Mouse (Mus musculus) G1E (cell line): ENCODE results near the gene Tnc. TPM values are rescaled to one million over a fixed set of nuclear protein-coding genes. Genes with fewer than 3 reads are reported as not detected.

Experiments
- ATAC-seq: 2 replicates; pipeline ENCODE4 v1.8.0; 2016; ENCODE audit warnings: mild to moderate bottlenecking; ENCODE audit not compliant: insufficient number of reproducible peaks, poor library complexity, low FRiP score, severe bottlenecking; ENCODE audit errors: extremely low read depth
- DNase-seq: peaks from one replicate; pipeline ENCODE4 v3.0.0; 2012; ENCODE audit warnings: low spot score
- H3K27me3 ChIP-seq: 2 replicates; pipeline ENCODE4 v1.6.1; 2012; ENCODE audit warnings: mild to moderate bottlenecking, low read length, inconsistent platforms; ENCODE audit not compliant: insufficient read depth
- H3K36me3 ChIP-seq: replicated peaks from 2 replicates; pipeline ENCODE3; 2012; ENCODE audit warnings: mild to moderate bottlenecking, inconsistent platforms
- H3K4me1 ChIP-seq: 2 replicates; pipeline ENCODE4 v1.6.1; 2012; ENCODE audit warnings: low read depth, low read length, inconsistent platforms, mixed read lengths; ENCODE audit not compliant: insufficient read depth
- H3K4me3 ChIP-seq: 2 replicates; pipeline ENCODE4 v1.5.1; 2012; ENCODE audit warnings: low read depth, mild to moderate bottlenecking, inconsistent platforms, low read length, moderate library complexity, mixed read lengths
- H3K9me3 ChIP-seq: replicated peaks from 2 replicates; pipeline ENCODE4 v1.6.1; 2012; ENCODE audit warnings: inconsistent platforms
- CTCF ChIP-seq: IDR thresholded peaks from 2 replicates; pipeline ENCODE4 v1.5.1; 2012; ENCODE audit warnings: low read depth, low read length, inconsistent platforms, mixed read lengths
- GATA1 ChIP-seq: IDR thresholded peaks from 2 replicates; pipeline ENCODE4 v1.6.1; 2012; ENCODE audit warnings: borderline replicate concordance, low read length, inconsistent platforms, mixed read lengths
- GATA2 ChIP-seq: IDR thresholded peaks from 2 replicates; pipeline ENCODE4 v1.6.1; 2012; ENCODE audit warnings: low read depth, low read length, inconsistent platforms, borderline replicate concordance
- POLR2AphosphoS5 ChIP-seq: IDR thresholded peaks from 2 replicates; pipeline ENCODE4 v1.6.1; 2012; ENCODE audit warnings: low read depth, low read length, inconsistent platforms; ENCODE audit not compliant: insufficient replicate concordance
- TAL1 ChIP-seq: conservative IDR thresholded peaks from 2 replicates; pipeline ENCODE4 v1.6.1; 2012; ENCODE audit warnings: low read depth, low read length, inconsistent platforms, mixed read lengths
- polyA plus RNA-seq: library from polyadenylated mRNA; stranded (reverse); fragments of >175 nt; gene quantifications from 2 replicates; pipeline ENCODE4 v1.2.3, GENCODE M21; 2012
- total RNA-seq, 2 experiments: library from RNA; stranded (forward) in 1 of 2; stranded (reverse) in 1 of 2; fragments of 200-1000 nt in 1 of 2; fragments of >200 nt in 1 of 2; fragmentation: Nextera tagmentation in 1 of 2; gene quantifications; 2 replicates each; pipeline ENCODE4 v1.2.3; 2014 to 2017

Gene Tnc
- total RNA-seq (2014; fragmentation: Nextera tagmentation) (not detected in 2 replicates), total RNA-seq (2017) (0.06 and 0.16 TPM in 2 replicates), polyA plus RNA-seq (not detected in 2 replicates)

- Histone ChIP-seq H3K36me3 (no peaks in the 10 kb centered on the region), H3K9me3 (peaks cover 39% of the 10 kb centered on the region), H3K4me3 (no peak within 1 kb of the TSS), H3K27me3 (no peaks in the 10 kb centered on the region), H3K4me1 (no peaks in the 10 kb centered on the region)
- ATAC-seq: no peak
- DNase-seq: no peak
- TF ChIP-seq GATA2: no peak
- TF ChIP-seq GATA1: no peak
- no peak for TF ChIP-seq POLR2AphosphoS5
These were observed at the start of gene Tnc for GRCm38 (mm10) chr4:64046831-64047493. Gene Tnc (minus strand): TSS chr4:64047015.

- TF ChIP-seq POLR2AphosphoS5 (no peak), TAL1 (no peak), GATA2 (no peak), CTCF (no peak), GATA1 (no peak)
- Histone ChIP-seq H3K4me3 (no peak overlapping the region), H3K4me1 (no peaks in the 10 kb centered on the region), H3K36me3 (no peaks in the 10 kb centered on the region), H3K9me3 (peaks cover 6% of the 10 kb centered on the region; the same call in 1 of the 2 replicates), H3K27me3 (no peaks in the 10 kb centered on the region)
- ATAC-seq (no peak), DNase-seq (no peak)
These were observed 47.4 kb upstream of the Tnc start for GRCm38 (mm10) chr4:64094221-64094620.

GRCm38 (mm10) chr4:64092857-64093256 lies 46.0 kb upstream of the Tnc start:
- no peak for DNase-seq
- no peak overlapping the region for H3K4me3 ChIP-seq
- TF ChIP-seq CTCF: no peak
- TF ChIP-seq TAL1: no peak
- no peak for TF ChIP-seq GATA2
- no peak for TF ChIP-seq GATA1
- no peaks in the 10 kb centered on the region for H3K36me3 ChIP-seq
- ATAC-seq: no peak
- peaks cover 3% of the 10 kb centered on the region; the same call in 1 of the 2 replicates for H3K9me3 ChIP-seq
- no peaks in the 10 kb centered on the region for H3K27me3 ChIP-seq
- no peaks in the 10 kb centered on the region for H3K4me1 ChIP-seq

- Histone ChIP-seq H3K36me3 (no peaks in the 10 kb centered on the region), H3K9me3 (no peaks in the 10 kb centered on the region; the same call in 1 of the 2 replicates), H3K4me3 (no peak overlapping the region), H3K4me1 (no peaks in the 10 kb centered on the region), H3K27me3 (no peaks in the 10 kb centered on the region)
- TF ChIP-seq CTCF (no peak), GATA2 (no peak), TAL1 (no peak), POLR2AphosphoS5 (no peak), GATA1 (no peak)
- DNase-seq (no peak), ATAC-seq (no peak)
These were observed 42.6 kb upstream of the Tnc start for GRCm38 (mm10) chr4:64089378-64089777.

- ATAC-seq (no peak), DNase-seq (no peak)
These were observed 40.9 kb upstream of the Tnc start for GRCm38 (mm10) chr4:64087675-64088074.

GRCm38 (mm10) chr4:64085993-64086567 lies 39.3 kb upstream of the Tnc start:
- H3K36me3 ChIP-seq: no peaks in the 10 kb centered on the region

More at GRCm38 (mm10) chr4:64087675-64088074, 40.9 kb upstream of the Tnc start:
- TF ChIP-seq CTCF (no peak), TAL1 (no peak), GATA2 (no peak), POLR2AphosphoS5 (no peak), GATA1 (no peak)
- Histone ChIP-seq H3K36me3 (no peaks in the 10 kb centered on the region), H3K4me1 (no peaks in the 10 kb centered on the region), H3K27me3 (no peaks in the 10 kb centered on the region), H3K4me3 (no peak overlapping the region), H3K9me3 (no peaks in the 10 kb centered on the region; the same call in none of the 2 replicates)

More at GRCm38 (mm10) chr4:64085993-64086567, 39.3 kb upstream of the Tnc start:
- no peak for DNase-seq
- Histone ChIP-seq H3K4me1 (no peaks in the 10 kb centered on the region), H3K4me3 (no peak overlapping the region), H3K27me3 (no peaks in the 10 kb centered on the region), H3K9me3 (peaks cover 1% of the 10 kb centered on the region)
- ATAC-seq: no peak
- TF ChIP-seq GATA1 (no peak), TAL1 (no peak), CTCF (no peak)
